ENCODE assay signal across 23 mouse cellular contexts in genomic region chr13:63316407-63316806, GRCm38 (mm10).
"Had no signal": no experiment of that assay in that cellular context is flagged by ENCODE, and none has a peak within 500 bp of the region (broad histone marks: within the 10 kb centered on the region; RNA-seq: fewer than 3 reads in every experiment).

No protein-coding gene starts in this region.

- H3K4me3 ChIP-seq: gastrocnemius, adult 2 months; heart, embryonic 10.5 days; heart, embryonic 12.5 days; hindbrain, embryonic 10.5 days; hindbrain, embryonic 12.5 days; intestine, embryonic 15.5 days; left cerebral cortex, adult 2 months; limb, embryonic 10.5 days; limb, embryonic 12.5 days; liver, embryonic 13.5 days had no signal

- H3K27ac ChIP-seq: gastrocnemius, adult 2 months; heart, embryonic 10.5 days; hindbrain, embryonic 10.5 days; hindbrain, embryonic 12.5 days; hindbrain, embryonic 14.5 days; intestine, embryonic 15.5 days; limb, embryonic 10.5 days; liver, embryonic 13.5 days had no signal

- H3K27me3 ChIP-seq: heart, embryonic 12.5 days; hindbrain, embryonic 12.5 days; intestine, embryonic 15.5 days; limb, embryonic 12.5 days; liver, embryonic 13.5 days had no signal

- H3K36me3 ChIP-seq: intestine, embryonic 15.5 days had no signal

- H3K4me2 ChIP-seq: heart, embryonic 12.5 days; hindbrain, embryonic 12.5 days; hindbrain, embryonic 14.5 days; intestine, embryonic 15.5 days; limb, embryonic 12.5 days; liver, embryonic 11.5 days; liver, embryonic 13.5 days had no signal

- DNase-seq: gastrocnemius, adult 2 months; gastrocnemius, postnatal 10 days; gastrocnemius, postnatal 25 days; heart, adult 18-20 months; heart, postnatal 4 days; kidney, adult 18-20 months; kidney, postnatal 10 days; kidney, postnatal 4 days; liver; liver, embryonic 13.5 days had no signal

- H3K4me1 ChIP-seq: intestine, embryonic 15.5 days had no signal

- H3K9me3 ChIP-seq: heart, embryonic 10.5 days; heart, embryonic 12.5 days; hindbrain, embryonic 10.5 days; hindbrain, embryonic 12.5 days; intestine, embryonic 15.5 days; limb, embryonic 10.5 days; limb, embryonic 12.5 days; liver, embryonic 13.5 days had no signal

- H3K9ac ChIP-seq: heart, embryonic 12.5 days; hindbrain, embryonic 12.5 days; hindbrain, embryonic 14.5 days; intestine, embryonic 15.5 days; limb, embryonic 12.5 days; liver, embryonic 13.5 days had no signal

- ATAC-seq: hindbrain, embryonic 16.5 days; inflammation-experienced regulatory T-cells, adult 6 months; intestine, embryonic 15.5 days; intestine, postnatal 0 days had no signal
